Mouse (Mus musculus) heart, embryonic 13.5 days (tissue): ENCODE measurements around the gene Spata1. TPM values are rescaled to one million over a fixed set of nuclear protein-coding genes. Genes with fewer than 3 reads are reported as not detected.

Experiments
- ATAC-seq: fragments of 200-750 bp; cut with Nextera tagmentation; 2 replicates; pipeline ENCODE4 v1.8.0; 2017; ENCODE audit warnings: moderate TSS enrichment; ENCODE audit not compliant: insufficient number of reproducible peaks, low FRiP score, low TSS enrichment; ENCODE audit errors: extremely low read depth
- H3K27ac ChIP-seq: fragments of 300-500 bp; sonication (generic); replicated peaks from 2 replicates; pipeline ENCODE4 v1.5.1; 2015; ENCODE audit warnings: moderate library complexity, mild to moderate bottlenecking, inconsistent platforms
- H3K27me3 ChIP-seq: fragments of 300-500 bp; sonication (generic); replicated peaks from 2 replicates; pipeline ENCODE4 v1.6.1; 2015; ENCODE audit warnings: mild to moderate bottlenecking, inconsistent platforms
- H3K36me3 ChIP-seq: fragments of 300-500 bp; sonication (generic); 2 replicates; pipeline ENCODE4 v1.6.1; 2015; ENCODE audit warnings: mild to moderate bottlenecking, inconsistent platforms
- H3K4me1 ChIP-seq: fragments of 300-500 bp; sonication (generic); 2 replicates; pipeline ENCODE4 v1.6.1; 2015; ENCODE audit warnings: inconsistent platforms
- H3K4me2 ChIP-seq: fragments of 300-500 bp; sonication (generic); 2 replicates; pipeline ENCODE4 v1.6.1; 2015; ENCODE audit warnings: inconsistent platforms, mild to moderate bottlenecking, moderate library complexity
- H3K4me3 ChIP-seq: fragments of 300-500 bp; sonication (generic); 2 replicates; pipeline ENCODE4 v1.5.1; 2015; ENCODE audit warnings: moderate library complexity, mild to moderate bottlenecking, inconsistent platforms
- H3K9ac ChIP-seq: fragments of 300-500 bp; sonication (generic); 2 replicates; pipeline ENCODE4 v1.6.1; 2015; ENCODE audit warnings: inconsistent platforms, mild to moderate bottlenecking, moderate library complexity
- H3K9me3 ChIP-seq: fragments of 300-500 bp; sonication (generic); 2 replicates; pipeline ENCODE4 v1.6.1; 2016; ENCODE audit warnings: inconsistent platforms
- WGBS: fragments of 180-500 bp; shearing (Covaris S2); methylation state at CpG from one replicate; pipeline ENCODE4 v1.1.7; 2015; ENCODE audit warnings: mixed read lengths; 5-methylcytosine and 5-hydroxymethylcytosine counted together
- polyA plus RNA-seq: library from polyadenylated mRNA; unstranded; fragments of >200 nt; fragmentation: Nextera tagmentation; extraction: Ambion mirVana; gene quantifications from 2 replicates; pipeline ENCODE4 v1.2.1, GENCODE M21; 2015

The Spata1 gene
- polyA plus RNA-seq, 1 experiment from 2014 or later = 5.3 TPM

DNA sequence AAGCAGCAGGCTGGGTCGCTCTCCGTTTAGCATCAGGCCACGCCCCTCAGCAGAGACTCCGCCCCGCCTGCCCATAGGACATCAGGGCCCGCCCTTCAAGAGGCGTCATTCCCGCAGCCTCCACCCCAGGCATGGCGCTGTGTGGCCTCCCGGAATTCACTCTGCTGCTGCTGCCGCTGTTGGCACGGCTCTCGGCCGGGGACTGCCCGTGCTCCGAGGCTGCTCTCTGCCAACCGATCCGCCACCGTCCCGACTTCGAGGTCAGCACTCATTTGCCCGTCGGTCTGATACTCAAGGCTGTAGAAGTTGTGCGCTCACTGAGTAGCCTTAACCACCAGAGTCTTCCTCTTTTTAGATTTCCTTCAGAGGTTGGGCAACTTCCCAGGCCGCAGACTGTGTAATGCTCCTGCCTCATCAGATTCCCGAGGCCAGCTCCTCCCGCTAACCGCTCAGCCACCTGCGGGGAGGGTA is 49.1 kb downstream of the Spata1 start:
- H3K9me3 ChIP-seq = no peaks in the 10 kb centered on the region
- 2% methylated on average over 29 of the region's 29 CpGs for WGBS
- ATAC-seq = peak; percentile 99

DNA sequence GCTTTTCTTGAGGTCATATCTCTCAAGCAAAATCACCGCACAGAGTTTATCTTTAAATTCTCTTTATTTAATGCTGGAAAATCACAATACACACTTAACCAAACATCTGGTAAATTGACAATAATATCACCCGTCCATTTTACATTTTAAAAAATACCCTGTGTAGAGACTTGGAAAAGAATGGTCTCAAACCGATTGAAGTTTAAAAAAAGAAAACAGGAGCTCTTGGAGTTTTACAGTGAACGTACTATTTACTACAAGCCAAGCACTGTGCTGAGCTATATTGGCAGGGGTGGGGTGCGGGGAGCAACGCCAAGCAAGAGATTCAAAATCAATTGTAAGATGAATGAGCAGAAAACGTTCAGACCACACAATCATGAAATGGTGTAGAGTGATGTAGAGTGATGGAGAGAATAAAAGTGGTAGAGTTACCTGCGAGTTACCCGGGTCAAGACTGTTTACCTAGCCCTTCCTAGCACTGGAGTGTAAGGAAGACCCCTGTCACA is 49.8 kb downstream of the Spata1 start, which contains the start of gene Ctbs:
Ctbs (plus strand) TSS at position 51 of the 506 bp plus-strand sequence.
- peaks cover 19% of the 10 kb centered on the region for H3K4me1 ChIP-seq
- peaks cover 4% of the 10 kb centered on the region; the same call in 1 of the 2 replicates for H3K36me3 ChIP-seq
- 49% methylated on average over 9 of the region's 9 CpGs for WGBS
- H3K27ac ChIP-seq = peak within 1 kb of the TSS; percentile 86
- peak within 1 kb of the TSS; percentile 90 for H3K9ac ChIP-seq
- no peaks in the 10 kb centered on the region for H3K9me3 ChIP-seq
- no peaks in the 10 kb centered on the region for H3K27me3 ChIP-seq
- ATAC-seq = no peak
- peak within 1 kb of the TSS; percentile 70 for H3K4me3 ChIP-seq
- peak within 1 kb of the TSS; percentile 85 for H3K4me2 ChIP-seq

More for the DNA sequence above, 49.1 kb downstream of the Spata1 start:
- peak overlapping the region; percentile 85 for H3K4me2 ChIP-seq
- H3K27me3 ChIP-seq = no peaks in the 10 kb centered on the region
- H3K4me1 ChIP-seq = peaks cover 19% of the 10 kb centered on the region
- peak overlapping the region; percentile 70 for H3K4me3 ChIP-seq
- peak overlapping the region; percentile 86 for H3K27ac ChIP-seq
- H3K9ac ChIP-seq = peak overlapping the region; percentile 90
- peaks cover 10% of the 10 kb centered on the region for H3K36me3 ChIP-seq

DNA sequence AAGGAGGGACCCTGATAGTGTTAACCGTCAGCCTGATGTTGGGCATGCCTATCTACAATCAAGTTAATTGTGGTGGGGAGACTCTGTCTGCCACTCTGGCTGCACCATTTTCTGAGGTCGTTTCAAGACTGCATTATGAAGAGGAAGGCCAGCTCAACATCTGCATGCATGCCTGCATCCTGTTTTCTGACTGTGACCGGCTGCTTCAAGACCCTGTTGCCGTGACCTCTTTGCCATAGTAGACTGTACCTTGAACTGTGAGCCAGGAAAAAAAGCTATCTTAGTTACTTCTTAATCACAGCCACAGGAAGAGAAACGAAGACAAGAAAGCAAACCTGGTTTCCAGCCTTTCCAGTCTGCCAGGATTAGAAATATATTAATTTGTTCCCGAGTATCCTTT is 50.6 kb downstream of the Spata1 start:
- 56% methylated on average over 6 of the region's 6 CpGs for WGBS
- H3K27ac ChIP-seq = no peak overlapping the region
- H3K4me2 ChIP-seq = no peak overlapping the region
- peaks cover 6% of the 10 kb centered on the region for H3K36me3 ChIP-seq
- H3K27me3 ChIP-seq = no peaks in the 10 kb centered on the region
- H3K4me3 ChIP-seq = no peak overlapping the region
- no peaks in the 10 kb centered on the region for H3K9me3 ChIP-seq
- peaks cover 19% of the 10 kb centered on the region for H3K4me1 ChIP-seq
- ATAC-seq = no peak
- no peak overlapping the region for H3K9ac ChIP-seq

DNA sequence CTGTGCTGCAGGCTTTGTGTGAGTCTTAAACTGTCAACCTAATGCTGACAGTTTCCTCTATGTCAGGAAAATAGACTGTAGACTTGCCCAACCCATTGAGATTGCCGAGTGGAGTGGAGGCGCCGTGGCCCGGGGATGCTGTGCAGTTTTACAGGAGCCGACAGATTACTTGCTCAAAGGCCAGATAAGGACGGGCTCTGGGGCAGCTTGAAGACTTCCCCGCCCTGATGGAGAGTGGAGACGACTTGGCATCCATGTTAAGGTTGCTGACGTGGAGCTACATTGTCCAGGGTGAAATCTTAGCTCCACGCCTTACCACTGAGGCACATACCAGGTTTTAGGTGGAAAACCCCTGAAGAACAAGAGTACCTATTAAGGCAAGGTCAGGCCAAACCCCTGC is 51.2 kb downstream of the Spata1 start:
- 31% methylated on average over 10 of the region's 10 CpGs for whole genome bisulfite sequencing
- Histone ChIP-seq H3K9ac (no peak overlapping the region), H3K27ac (no peak overlapping the region), H3K9me3 (no peaks in the 10 kb centered on the region), H3K36me3 (peaks cover 7% of the 10 kb centered on the region), H3K4me2 (no peak overlapping the region), H3K4me3 (no peak overlapping the region), H3K4me1 (peaks cover 19% of the 10 kb centered on the region), H3K27me3 (no peaks in the 10 kb centered on the region)
- no peak for ATAC-seq

DNA sequence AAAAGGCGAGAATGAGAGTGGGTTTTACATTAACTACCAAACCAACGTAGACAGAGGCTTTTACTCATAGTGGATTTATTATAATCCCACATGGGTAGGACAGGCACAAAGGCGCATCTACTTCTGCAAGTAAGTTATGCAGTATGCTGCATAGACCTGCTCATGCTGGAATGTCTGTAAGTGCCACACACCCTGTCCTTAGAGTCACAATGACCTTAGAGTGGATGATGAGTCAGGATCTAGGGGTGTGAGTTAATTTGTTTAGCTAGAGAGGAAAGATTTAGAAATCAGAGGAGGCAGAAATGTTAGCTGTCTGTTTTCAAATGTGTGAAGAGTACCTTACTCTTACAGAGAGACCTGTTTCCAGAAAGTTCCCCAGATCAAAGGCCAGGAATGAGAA is 52.0 kb downstream of the Spata1 start:
- H3K4me1 ChIP-seq = peaks cover 19% of the 10 kb centered on the region
- H3K4me3 ChIP-seq = no peak overlapping the region
- H3K9ac ChIP-seq = no peak overlapping the region
- WGBS = 88% methylated on average over 3 of the region's 3 CpGs
- no peak for ATAC-seq
- H3K27me3 ChIP-seq = no peaks in the 10 kb centered on the region
- H3K4me2 ChIP-seq = no peak overlapping the region
- no peak overlapping the region for H3K27ac ChIP-seq
- peaks cover 8% of the 10 kb centered on the region for H3K36me3 ChIP-seq
- H3K9me3 ChIP-seq = no peaks in the 10 kb centered on the region

DNA sequence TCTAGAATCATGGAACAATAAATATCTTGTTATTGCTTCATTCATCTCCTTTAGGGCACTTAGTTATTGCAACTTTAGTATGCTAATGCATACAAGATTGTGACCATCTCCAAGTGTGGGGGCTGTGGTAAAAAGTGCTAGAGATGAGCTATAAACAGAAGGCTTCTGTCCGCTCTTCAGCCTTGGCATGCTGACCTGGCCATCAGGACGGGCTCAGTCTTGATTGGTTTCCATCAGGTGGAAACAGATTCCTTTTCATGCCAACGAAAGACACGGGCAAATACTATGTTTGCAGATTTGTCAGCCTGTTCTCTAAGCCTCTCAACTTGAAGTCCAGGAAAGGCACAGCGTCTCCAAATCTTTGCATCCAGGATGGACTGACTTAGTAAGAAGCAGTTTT is 52.4 kb downstream of the Spata1 start:
- no peak overlapping the region for H3K4me2 ChIP-seq
- no peak overlapping the region for H3K9ac ChIP-seq
- 89% methylated on average over 5 of the region's 5 CpGs for WGBS
- peaks cover 19% of the 10 kb centered on the region for H3K4me1 ChIP-seq
- no peak for ATAC-seq
- no peaks in the 10 kb centered on the region for H3K9me3 ChIP-seq
- H3K27ac ChIP-seq = no peak overlapping the region
- H3K36me3 ChIP-seq = peaks cover 11% of the 10 kb centered on the region
- H3K27me3 ChIP-seq = no peaks in the 10 kb centered on the region
- no peak overlapping the region for H3K4me3 ChIP-seq

DNA sequence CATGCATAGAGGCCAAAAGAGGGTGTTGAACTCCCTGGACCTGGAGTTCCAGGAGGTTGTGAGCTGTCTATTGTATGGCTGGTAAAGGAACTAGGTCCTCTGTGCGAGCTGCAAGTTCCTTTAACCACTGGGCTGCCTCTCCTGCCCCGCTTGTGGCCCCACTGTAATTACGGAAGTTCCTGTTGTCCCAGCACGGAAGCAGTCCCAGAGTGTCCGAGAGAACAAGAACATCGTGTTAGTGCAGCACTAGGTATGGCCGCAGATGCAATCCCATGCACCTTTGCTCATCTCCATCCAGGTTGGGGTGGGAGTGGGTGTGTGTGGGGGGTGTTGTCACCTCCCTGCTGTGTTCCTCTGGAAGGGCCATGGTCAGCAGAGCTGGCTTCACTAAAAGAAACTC is 54.7 kb downstream of the Spata1 start:
- no peak for ATAC-seq

DNA sequence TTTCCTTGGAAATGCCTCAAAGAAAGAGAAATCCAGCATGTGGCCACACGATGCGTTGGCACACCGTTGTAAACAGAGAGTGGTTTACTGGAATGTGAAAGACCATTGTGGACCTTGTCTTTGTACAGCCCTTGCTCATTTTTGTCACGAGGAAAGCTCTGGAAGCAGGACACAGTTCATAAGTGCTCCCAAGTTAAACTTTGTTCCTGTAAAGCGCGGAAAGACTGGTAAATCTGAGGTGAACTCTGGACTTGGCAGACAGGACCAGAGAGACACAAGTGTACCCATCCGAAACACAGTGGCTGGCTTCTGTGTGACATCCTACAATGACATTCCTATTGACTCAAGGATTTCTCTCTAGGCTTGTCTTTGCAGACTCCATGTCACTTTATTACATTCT is 56.2 kb downstream of the Spata1 start:
- no peak; the same call in 1 of the 2 replicates for ATAC-seq
- no peak overlapping the region for H3K4me2 ChIP-seq
- no peak overlapping the region for H3K9ac ChIP-seq
- H3K27me3 ChIP-seq = no peaks in the 10 kb centered on the region
- no peaks in the 10 kb centered on the region for H3K4me1 ChIP-seq
- H3K9me3 ChIP-seq = no peaks in the 10 kb centered on the region
- H3K36me3 ChIP-seq = peaks cover 28% of the 10 kb centered on the region
- no peak overlapping the region for H3K4me3 ChIP-seq
- H3K27ac ChIP-seq = no peak overlapping the region
- WGBS = 89% methylated on average over 7 of the region's 7 CpGs

More for the DNA sequence above, 54.7 kb downstream of the Spata1 start:
- no peaks in the 10 kb centered on the region for H3K27me3 ChIP-seq
- WGBS = 89% methylated on average over 7 of the region's 7 CpGs
- no peak overlapping the region for H3K4me2 ChIP-seq
- no peak overlapping the region for H3K27ac ChIP-seq
- H3K9me3 ChIP-seq = no peaks in the 10 kb centered on the region
- H3K4me1 ChIP-seq = peaks cover 8% of the 10 kb centered on the region
- peaks cover 22% of the 10 kb centered on the region for H3K36me3 ChIP-seq
- H3K9ac ChIP-seq = no peak overlapping the region
- no peak overlapping the region for H3K4me3 ChIP-seq

DNA sequence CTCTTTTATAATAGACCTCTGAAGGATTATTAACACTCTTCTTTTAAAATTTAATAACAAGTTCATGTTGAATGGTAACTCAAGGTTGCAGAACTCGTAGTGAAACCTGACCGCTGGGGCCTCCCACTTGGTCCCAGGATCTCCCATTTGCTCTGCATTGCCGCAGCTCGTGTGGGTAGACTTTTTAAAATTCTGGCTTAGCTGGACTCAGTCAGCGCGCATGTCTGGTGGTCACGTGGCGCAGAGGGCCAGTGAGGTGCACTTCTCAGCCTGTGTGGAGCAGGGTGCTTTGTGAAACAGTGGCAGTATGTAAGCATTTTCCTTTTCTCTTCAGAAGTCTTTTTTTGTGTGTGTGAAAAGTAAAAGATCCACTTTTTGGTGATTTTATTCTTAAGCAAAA is 56.6 kb downstream of the Spata1 start:
- Histone ChIP-seq H3K4me3 (no peak overlapping the region), H3K9ac (no peak overlapping the region), H3K9me3 (no peaks in the 10 kb centered on the region), H3K4me2 (no peak overlapping the region), H3K27me3 (no peaks in the 10 kb centered on the region), H3K4me1 (no peaks in the 10 kb centered on the region), H3K27ac (no peak overlapping the region), H3K36me3 (peaks cover 32% of the 10 kb centered on the region)
- ATAC-seq = no peak
- 86% methylated on average over 8 of the region's 8 CpGs for WGBS

DNA sequence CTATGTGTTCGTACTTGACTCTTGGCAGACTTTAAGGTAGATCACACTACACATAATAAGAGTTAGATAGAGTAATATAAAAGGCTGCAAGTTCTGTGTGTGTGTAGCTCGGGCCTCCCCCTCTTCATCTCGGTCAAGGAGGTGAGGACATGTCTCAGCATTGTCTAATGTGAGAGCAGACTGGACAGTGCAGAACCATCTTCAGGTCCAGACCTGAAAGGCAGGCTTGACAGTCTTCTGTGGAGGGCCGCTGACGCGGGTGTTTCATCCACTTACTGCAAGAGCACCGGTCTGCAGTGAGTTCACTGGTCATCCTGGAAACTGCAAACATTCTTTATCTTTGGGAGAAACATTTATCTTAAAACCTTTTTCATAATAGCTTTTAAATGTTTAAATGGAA is 57.1 kb downstream of the Spata1 start:
- Histone ChIP-seq H3K4me2 (no peak overlapping the region), H3K27ac (no peak overlapping the region), H3K9ac (no peak overlapping the region), H3K4me1 (no peaks in the 10 kb centered on the region), H3K9me3 (no peaks in the 10 kb centered on the region), H3K27me3 (no peaks in the 10 kb centered on the region), H3K36me3 (peaks cover 37% of the 10 kb centered on the region), H3K4me3 (no peak overlapping the region)
- WGBS = 82% methylated on average over 7 of the region's 7 CpGs
- no peak for ATAC-seq

DNA sequence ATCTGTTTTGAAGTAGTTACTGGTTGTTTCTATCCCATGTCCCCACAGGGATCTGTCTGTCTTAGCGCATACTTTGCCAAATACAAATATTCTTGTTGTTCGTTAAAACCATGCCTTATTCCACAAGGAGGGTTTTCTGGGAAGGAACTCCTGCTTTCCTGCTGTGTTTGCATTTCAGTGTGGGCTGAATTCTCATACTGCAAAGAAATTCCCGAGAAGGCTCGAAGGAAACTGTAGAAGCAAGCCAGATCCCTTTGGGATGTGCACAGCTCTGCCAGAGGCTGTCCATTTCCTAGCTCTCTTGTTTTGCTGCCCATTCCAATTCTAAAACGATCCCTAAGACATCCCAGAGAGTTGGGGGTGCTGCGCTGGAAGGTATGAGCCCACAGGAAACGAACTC is 59.1 kb downstream of the Spata1 start:
- Histone ChIP-seq H3K4me3 (no peak overlapping the region), H3K9me3 (no peaks in the 10 kb centered on the region), H3K27me3 (no peaks in the 10 kb centered on the region), H3K4me1 (no peaks in the 10 kb centered on the region), H3K4me2 (no peak overlapping the region), H3K36me3 (peaks cover 52% of the 10 kb centered on the region), H3K27ac (no peak overlapping the region), H3K9ac (no peak overlapping the region)
- 86% methylated on average over 7 of the region's 7 CpGs for WGBS
- no peak for ATAC-seq

DNA sequence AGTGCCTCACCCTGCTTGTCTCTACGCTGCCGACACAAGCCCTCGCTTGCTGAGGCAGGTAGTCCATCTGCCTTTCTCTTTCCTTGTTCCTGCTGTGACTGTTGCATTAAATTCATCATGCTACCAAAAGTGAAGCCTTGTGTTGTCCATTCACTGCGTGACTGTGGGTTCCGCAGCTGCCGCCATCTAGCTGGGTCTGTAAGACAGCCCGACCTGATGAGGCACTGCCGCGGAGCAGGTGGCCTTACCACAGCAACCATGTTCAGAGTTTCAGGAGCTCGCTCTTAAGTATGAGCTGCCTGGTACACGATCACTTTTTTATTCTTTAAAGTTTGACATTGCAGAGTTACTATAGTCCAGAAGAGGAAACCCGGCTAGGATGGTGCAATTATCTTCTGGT is 59.5 kb downstream of the Spata1 start:
- no peaks in the 10 kb centered on the region for H3K9me3 ChIP-seq

More for the DNA sequence above, 59.5 kb downstream of the Spata1 start:
- Histone ChIP-seq H3K36me3 (peaks cover 54% of the 10 kb centered on the region), H3K4me3 (no peak overlapping the region), H3K9ac (no peak overlapping the region), H3K27me3 (no peaks in the 10 kb centered on the region), H3K4me1 (no peaks in the 10 kb centered on the region), H3K27ac (no peak overlapping the region), H3K4me2 (no peak overlapping the region)
- ATAC-seq = no peak
- WGBS = 92% methylated on average over 12 of the region's 12 CpGs
